Mouse (Mus musculus): ENCODE measurements around the gene Olfr1504. TPM values are rescaled to one million over a fixed set of nuclear protein-coding genes. Genes with fewer than 3 reads are reported as not detected.
"Not testable (repeated sequence)": the region's sequence is repeated elsewhere in the genome, so short reads cannot be mapped to it uniquely, and the experiment has no call there.

Olfr1504 gene
- total RNA-seq (2015; ENCODE audit: low replicate concordance), result not detected in 2 replicates
- total RNA-seq (2017; ENCODE audit: low replicate concordance), result not detected in 2 replicates

- ATAC-seq (replicated peaks; ENCODE audit: low FRiP score, poor library complexity, severe bottlenecking), result no peak
Observed at GRCm38 (mm10) chr19:13897828-13898227, at the start of gene Olfr1504. Gene Olfr1504, minus strand, starts transcription at chr19:13897928.

- ATAC-seq (replicated peaks; ENCODE audit: low FRiP score, poor library complexity, severe bottlenecking), result no peak
Observed at GRCm38 (mm10) chr19:13913230-13913629, 15.5 kb upstream of the Olfr1504 start, which contains the start of gene Olfr1505. Gene Olfr1505, plus strand, starts transcription at chr19:13913530.

GRCm38 (mm10) chr19:13861495-13861894, 36.2 kb downstream of the Olfr1504 start, which contains the start of gene Olfr1502:
Gene Olfr1502, plus strand, starts transcription at chr19:13861795.
- no peak for ATAC-seq (replicated peaks; ENCODE audit: low FRiP score, poor library complexity, severe bottlenecking)

GRCm38 (mm10) chr19:13850592-13850991, 47.1 kb downstream of the Olfr1504 start, which contains the start of gene Olfr1501:
Gene Olfr1501, minus strand, starts transcription at chr19:13850692.
- not testable (repeated sequence) for ATAC-seq (replicated peaks; ENCODE audit: low FRiP score, poor library complexity, severe bottlenecking)

Other genes with a start within 250 kb of the Olfr1504 start
- not detected in 2 replicates for gene Olfr1490, start 246.8 kb downstream of the Olfr1504 start, total RNA-seq (2015; ENCODE audit: low replicate concordance)
- gene Olfr1490, start 246.8 kb downstream of the Olfr1504 start, total RNA-seq (2017; ENCODE audit: low replicate concordance), result not detected in 2 replicates
- gene Olfr1491, start 200.7 kb downstream of the Olfr1504 start, total RNA-seq (2015; ENCODE audit: low replicate concordance), result not detected in 2 replicates
- gene Olfr1491, start 200.7 kb downstream of the Olfr1504 start, total RNA-seq (2017; ENCODE audit: low replicate concordance), result not detected in 2 replicates
- gene Olfr1493-ps1, start 174.7 kb downstream of the Olfr1504 start, total RNA-seq (2015; ENCODE audit: low replicate concordance), result not detected in 2 replicates
- gene Olfr1493-ps1, start 174.7 kb downstream of the Olfr1504 start, total RNA-seq (2017; ENCODE audit: low replicate concordance), result 0.26 TPM in 1 of 2 replicates, not detected in the other
- not detected in 2 replicates for gene Olfr1494, start 158.2 kb downstream of the Olfr1504 start, total RNA-seq (2015; ENCODE audit: low replicate concordance)
- gene Olfr1494, start 158.2 kb downstream of the Olfr1504 start, total RNA-seq (2017; ENCODE audit: low replicate concordance), result not detected in 2 replicates
- not detected in 2 replicates for gene Olfr1495, start 133.3 kb downstream of the Olfr1504 start, total RNA-seq (2015; ENCODE audit: low replicate concordance)
- not detected in 2 replicates for gene Olfr1495, start 133.3 kb downstream of the Olfr1504 start, total RNA-seq (2017; ENCODE audit: low replicate concordance)
- not detected in 2 replicates for gene Olfr1496, start 120.0 kb downstream of the Olfr1504 start, total RNA-seq (2015; ENCODE audit: low replicate concordance)
- 2.0 TPM in 1 of 2 replicates, not detected in the other for gene Olfr1496, start 120.0 kb downstream of the Olfr1504 start, total RNA-seq (2017; ENCODE audit: low replicate concordance)
- not detected in 2 replicates for gene Olfr1497, start 99.7 kb downstream of the Olfr1504 start, total RNA-seq (2015; ENCODE audit: low replicate concordance)
- gene Olfr1497, start 99.7 kb downstream of the Olfr1504 start, total RNA-seq (2017; ENCODE audit: low replicate concordance), result not detected in 2 replicates
- not detected in 2 replicates for gene Olfr1499, start 78.5 kb downstream of the Olfr1504 start, total RNA-seq (2015; ENCODE audit: low replicate concordance)
- gene Olfr1499, start 78.5 kb downstream of the Olfr1504 start, total RNA-seq (2017; ENCODE audit: low replicate concordance), result 0.51 TPM in 1 of 2 replicates, not detected in the other
- gene Olfr1500, start 67.4 kb downstream of the Olfr1504 start, total RNA-seq (2015; ENCODE audit: low replicate concordance), result not detected in 2 replicates
- gene Olfr1500, start 67.4 kb downstream of the Olfr1504 start, total RNA-seq (2017; ENCODE audit: low replicate concordance), result not detected in 2 replicates
- gene Olfr1501, start 47.2 kb downstream of the Olfr1504 start, total RNA-seq (2015; ENCODE audit: low replicate concordance), result not detected in 2 replicates
- not detected in 2 replicates for gene Olfr1501, start 47.2 kb downstream of the Olfr1504 start, total RNA-seq (2017; ENCODE audit: low replicate concordance)
- gene Olfr1502, start 36.1 kb downstream of the Olfr1504 start, total RNA-seq (2015; ENCODE audit: low replicate concordance), result not detected in 2 replicates
- gene Olfr1502, start 36.1 kb downstream of the Olfr1504 start, total RNA-seq (2017; ENCODE audit: low replicate concordance), result not detected in 2 replicates
- not detected in 2 replicates for gene Olfr1505, start 15.6 kb upstream of the Olfr1504 start, total RNA-seq (2015; ENCODE audit: low replicate concordance)
- not detected in 2 replicates for gene Olfr1505, start 15.6 kb upstream of the Olfr1504 start, total RNA-seq (2017; ENCODE audit: low replicate concordance)

Data from erythroblast, adult 5-6 weeks (primary cell).